Mouse (Mus musculus): Measurements from ENCODE around the gene Chil5.

DNA sequence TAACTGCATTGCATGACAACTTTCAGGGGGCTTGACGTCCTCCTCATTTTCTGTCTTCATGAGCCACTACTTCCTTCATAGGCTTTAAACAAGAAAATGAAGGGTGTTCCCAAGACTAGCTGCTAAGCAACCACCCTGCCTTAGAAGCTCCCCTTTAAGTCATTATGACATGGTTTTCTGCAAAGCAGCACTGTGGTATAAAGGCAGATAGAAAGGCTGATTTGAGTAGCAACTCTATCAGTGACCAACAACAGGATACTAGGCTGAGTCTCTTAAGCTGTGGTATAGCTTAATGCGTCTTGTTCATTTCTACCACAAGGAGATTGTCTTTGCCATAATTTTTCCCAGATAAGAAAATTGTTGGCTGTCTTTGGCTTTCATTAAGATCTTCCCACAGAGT is 18.1 kb downstream of the Chil5 start, which contains the start of gene Pifo:
- TF ChIP-seq CTCF (IDR thresholded peaks at IDR 0.05; ENCODE audit: control insufficient read depth, insufficient read depth, insufficient read length): no peak
- no peak for TF ChIP-seq USF1 (IDR thresholded peaks at IDR 0.05; ENCODE audit: low read depth)
- TF ChIP-seq MYOD1 (IDR thresholded peaks at IDR 0.05; ENCODE audit: control insufficient read depth, insufficient read length, low read depth): no peak
- no peak for TF ChIP-seq MAX (IDR thresholded peaks at IDR 0.05)
- TF ChIP-seq CEBPB (IDR thresholded peaks at IDR 0.05; ENCODE audit: low read depth): no peak
